Mouse (Mus musculus) erythroid progenitor cell, adult 5-6 weeks (primary cell): ENCODE results near the gene Mturn. TPM values are rescaled to one million over a fixed set of nuclear protein-coding genes. Genes with fewer than 3 reads are reported as not detected.

Experiments used
- ATAC-seq: replicated peaks from 2 replicates; pipeline ENCODE4 v1.8.0; 2016; ENCODE audit warnings: moderate number of reproducible peaks, mild to moderate bottlenecking, moderate TSS enrichment, inconsistent platforms; ENCODE audit not compliant: poor library complexity, low FRiP score, severe bottlenecking
- total RNA-seq, 2 experiments: library from RNA; stranded (forward) in 1 of 2; stranded (reverse) in 1 of 2; fragments of 150-400 nt in 1 of 2; fragments of 186-747, 209-891 nt in 1 of 2; gene quantifications; 2 replicates each; pipeline versions ENCODE4 v1.2.3 to v1.2.4; 2015 to 2017; ENCODE audit warnings: low replicate concordance in 2 of 2

Mturn gene
- total RNA-seq, 2 experiments from 2014 or later: 23.1 to 29.0 TPM

GRCm38 (mm10) chr6:54726309-54726708, 44.9 kb downstream of the Mturn start:
- no peak for ATAC-seq

GRCm38 (mm10) chr6:54726796-54727195, 45.4 kb downstream of the Mturn start:
- ATAC-seq: no peak

- ATAC-seq: no peak
Measured at GRCm38 (mm10) chr6:54727416-54727815, 46.0 kb downstream of the Mturn start.

GRCm38 (mm10) chr6:54729451-54730105, 48.2 kb downstream of the Mturn start:
- no peak for ATAC-seq

- no peak for ATAC-seq
Measured at GRCm38 (mm10) chr6:54731726-54732125, 50.3 kb downstream of the Mturn start.

GRCm38 (mm10) chr6:54732721-54733120, 51.3 kb downstream of the Mturn start:
- no peak for ATAC-seq

GRCm38 (mm10) chr6:54736126-54736525, 54.7 kb downstream of the Mturn start:
- no peak for ATAC-seq

GRCm38 (mm10) chr6:54737255-54737654, 55.8 kb downstream of the Mturn start:
- ATAC-seq: no peak

- no peak for ATAC-seq
Measured at GRCm38 (mm10) chr6:54737684-54738083, 56.3 kb downstream of the Mturn start.

GRCm38 (mm10) chr6:54749056-54749455, 67.6 kb downstream of the Mturn start:
- ATAC-seq: no peak

GRCm38 (mm10) chr6:54751621-54752020, 70.2 kb downstream of the Mturn start:
- no peak for ATAC-seq

- no peak for ATAC-seq
Measured at GRCm38 (mm10) chr6:54752076-54752475, 70.7 kb downstream of the Mturn start.

Other genes with a start within 250 kb of the Mturn start
- gene Scrn1, start 115.1 kb upstream of the Mturn start, total RNA-seq (2015; ENCODE audit: low replicate concordance): not detected in 2 replicates
- not detected in 2 replicates for gene Scrn1, start 115.1 kb upstream of the Mturn start, total RNA-seq (2017; ENCODE audit: low replicate concordance)
- gene Plekha8, start 86.5 kb upstream of the Mturn start, total RNA-seq (2015; ENCODE audit: low replicate concordance): 1.4 and 1.7 TPM in 2 replicates
- gene Plekha8, start 86.5 kb upstream of the Mturn start, total RNA-seq (2017; ENCODE audit: low replicate concordance): 0.90 and 1.1 TPM in 2 replicates
- gene Fkbp14, start 84.3 kb upstream of the Mturn start, total RNA-seq (2015; ENCODE audit: low replicate concordance): not detected in 2 replicates
- gene Fkbp14, start 84.3 kb upstream of the Mturn start, total RNA-seq (2017; ENCODE audit: low replicate concordance): 0.64 and 3.4 TPM in 2 replicates
- gene Znrf2, start 135.3 kb downstream of the Mturn start, total RNA-seq (2015; ENCODE audit: low replicate concordance): 12.6 and 15.9 TPM in 2 replicates
- gene Znrf2, start 135.3 kb downstream of the Mturn start, total RNA-seq (2017; ENCODE audit: low replicate concordance): 5.9 and 9.5 TPM in 2 replicates